Mouse (Mus musculus) embryo, embryonic 11.5 days (tissue): ENCODE data around the gene Foxa1.

Source experiments
- DNase-seq: peaks from one replicate; pipeline ENCODE4 v3.0.0-alpha.2; 2012; ENCODE audit warnings: low read depth, low spot score

The Foxa1 gene

DNA sequence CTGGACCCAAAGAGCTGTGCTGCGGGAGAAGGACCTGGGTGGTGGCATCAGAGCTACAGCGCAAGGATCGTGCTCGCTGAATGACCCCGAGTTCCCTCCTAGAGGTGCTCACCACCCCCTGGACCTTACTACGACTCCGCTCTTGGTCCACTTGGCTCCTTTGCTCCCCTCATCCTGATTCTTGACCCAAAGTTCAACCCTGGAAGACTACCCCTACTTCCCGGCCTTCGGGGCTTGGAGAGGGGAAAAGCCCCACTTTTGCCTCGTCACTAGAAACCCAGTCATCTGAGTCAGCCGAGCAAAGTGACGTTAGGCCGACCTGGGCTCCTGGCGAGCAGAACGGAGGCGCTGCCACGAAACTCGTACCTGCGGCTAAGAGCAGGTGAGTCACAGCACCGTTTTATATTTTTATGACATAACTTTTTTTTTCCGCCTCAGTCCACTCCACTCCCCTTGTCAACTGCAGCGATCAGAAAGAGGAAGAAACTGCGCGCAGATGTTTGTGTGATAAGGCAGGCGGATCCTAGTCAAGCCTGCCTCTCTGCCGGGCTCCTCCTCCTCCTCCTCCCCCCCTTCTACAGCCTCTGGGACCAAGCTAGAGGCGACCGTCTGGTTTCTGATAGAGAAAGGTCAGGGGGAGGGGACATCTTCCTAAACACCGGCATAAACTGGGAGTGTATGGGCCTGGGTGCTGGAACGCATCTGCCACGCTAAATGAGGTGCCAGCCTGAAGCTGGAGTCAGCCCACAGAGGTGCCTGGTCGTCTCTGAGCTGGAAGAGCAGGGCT is at the start of gene Foxa1:
Foxa1 (minus strand) TSS at position 502 of the 787 bp plus-strand sequence.
- no peak for DNase-seq

DNA sequence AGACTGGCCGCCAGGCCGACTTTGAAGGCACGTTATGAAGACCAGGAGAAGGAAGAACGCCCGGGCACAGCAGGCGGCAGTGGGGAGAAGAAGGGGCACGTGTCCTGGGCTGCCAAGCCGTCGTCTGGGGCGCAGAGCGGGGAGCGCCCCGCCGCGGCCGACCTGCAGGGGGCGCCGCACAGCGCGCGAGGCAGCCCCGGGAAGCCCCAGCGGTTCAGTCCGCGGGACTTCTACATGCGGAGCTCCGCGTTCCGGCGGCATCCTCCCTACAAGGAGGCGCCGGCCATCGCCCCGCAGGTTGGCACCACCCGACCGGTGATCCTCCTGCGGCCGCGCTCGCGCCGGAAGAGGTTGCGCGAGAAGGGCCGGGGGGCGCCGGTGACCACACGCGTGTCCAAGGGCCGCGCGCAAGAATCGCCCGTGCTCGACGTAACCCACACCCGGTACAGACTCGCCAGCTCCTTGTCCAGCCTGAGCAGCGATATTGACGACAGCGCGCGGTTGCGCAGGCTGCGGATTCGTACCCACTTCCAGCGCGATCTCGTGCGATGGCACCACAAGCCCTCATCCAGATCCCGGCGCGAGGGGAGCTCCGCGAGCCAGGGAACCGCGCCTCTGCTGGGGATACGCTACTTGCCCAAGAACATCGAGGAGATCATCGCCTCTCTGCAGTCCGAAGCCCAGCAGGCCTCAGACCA is 29.4 kb upstream of the Foxa1 start:
- DNase-seq: peak; percentile 51

DNA sequence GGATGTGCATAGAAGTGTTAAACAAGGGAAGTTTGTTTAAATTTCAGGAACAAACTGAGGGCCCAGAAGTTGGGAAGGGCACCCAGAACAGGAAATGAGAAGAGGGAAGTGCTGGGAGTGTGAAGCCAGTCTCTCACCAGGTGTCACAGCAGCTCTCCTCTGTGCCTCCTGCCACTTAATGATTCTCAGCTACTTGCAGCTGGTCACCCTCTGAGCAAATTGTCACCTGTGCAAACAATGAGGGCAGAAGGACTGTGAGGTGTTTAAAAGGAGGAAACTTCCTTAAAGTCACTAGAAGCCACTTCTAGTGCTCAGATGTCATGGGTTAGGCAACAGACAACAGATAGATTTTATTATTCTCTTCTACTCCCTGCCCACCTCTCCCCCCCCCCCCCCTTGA is 25.7 kb upstream of the Foxa1 start:
- DNase-seq: no peak

DNA sequence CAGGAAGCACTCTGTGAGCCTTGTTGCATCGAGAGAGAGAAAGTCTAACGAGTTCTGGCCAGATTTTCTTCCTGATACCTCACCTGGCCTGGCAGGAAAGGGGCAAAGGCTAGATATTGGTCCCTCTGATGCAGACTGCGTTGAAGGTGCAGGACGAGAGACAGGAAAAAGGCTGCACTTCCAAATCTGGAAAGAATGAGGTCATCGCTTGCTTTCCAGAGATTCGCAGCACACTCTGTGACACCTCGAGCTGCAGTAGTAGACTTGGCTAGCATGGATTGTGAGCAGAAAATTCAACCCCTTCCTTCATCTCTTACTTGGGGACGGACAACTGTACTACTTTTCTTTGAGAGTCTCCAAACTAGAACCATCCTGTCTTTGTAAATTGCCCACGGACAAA is 25.1 kb upstream of the Foxa1 start:
- DNase-seq: no peak

DNA sequence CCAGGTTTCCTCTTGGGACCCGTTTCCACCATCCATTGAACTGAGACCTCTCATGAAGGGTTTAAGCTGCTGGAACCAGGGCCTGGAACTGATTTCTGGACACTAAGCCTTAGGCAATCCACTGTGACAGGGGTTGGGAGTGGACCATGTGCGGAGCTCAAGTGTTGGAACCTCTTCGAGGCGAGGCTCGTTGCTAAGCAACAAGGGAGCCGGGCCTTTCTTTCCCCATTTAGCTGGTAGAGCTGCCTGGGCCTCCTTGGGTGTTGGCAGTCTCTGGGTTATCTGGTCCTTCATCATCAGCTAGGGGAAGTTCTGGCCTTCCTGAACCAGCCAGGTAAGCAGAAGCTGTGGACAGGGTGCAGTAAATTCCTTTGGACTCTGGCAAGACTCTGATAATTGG is 17.2 kb upstream of the Foxa1 start, which contains the start of gene Ttc6:
Ttc6 (plus strand) TSS at position 205 of the 400 bp plus-strand sequence.
- DNase-seq: no peak

DNA sequence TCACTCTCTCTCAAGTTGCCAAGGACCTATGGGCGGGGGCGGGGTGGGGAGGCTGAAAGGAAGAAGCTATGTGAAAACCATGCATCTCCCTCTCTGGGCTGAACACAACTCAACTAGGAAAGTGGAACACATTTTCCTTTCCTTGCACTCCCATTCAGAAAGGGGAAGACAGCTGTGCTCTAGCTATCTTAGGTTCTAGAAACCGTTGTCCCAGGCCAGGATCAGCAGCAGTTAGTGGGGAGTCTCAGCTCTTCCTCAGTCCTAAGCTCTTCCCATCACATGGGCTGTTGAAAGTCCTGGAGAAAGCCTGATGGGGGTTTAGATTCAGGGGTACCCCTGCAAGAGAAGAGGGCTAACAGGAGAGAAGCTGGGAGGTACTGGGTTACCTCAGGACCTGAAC is 7.4 kb upstream of the Foxa1 start:
- DNase-seq: no peak

DNA sequence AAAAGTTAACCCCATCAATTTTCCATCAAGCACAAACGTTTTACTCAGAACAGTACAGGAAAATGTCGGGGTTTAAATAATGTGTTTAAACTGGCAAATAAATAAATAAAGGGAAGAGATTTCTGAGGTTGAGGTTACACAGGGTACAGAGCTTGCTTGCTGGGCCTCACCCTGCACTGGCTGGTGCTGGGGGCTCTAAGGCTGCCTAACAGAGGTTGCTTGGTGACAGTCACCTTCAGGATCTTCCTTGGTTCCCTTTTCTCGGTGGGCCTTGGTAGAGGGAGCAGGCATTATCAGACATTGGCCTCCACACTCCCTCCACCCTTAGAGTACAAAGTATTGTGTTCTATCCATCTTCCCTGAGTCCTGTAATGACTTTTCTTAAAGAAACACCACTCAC is 5.6 kb upstream of the Foxa1 start:
- DNase-seq: no peak

DNA sequence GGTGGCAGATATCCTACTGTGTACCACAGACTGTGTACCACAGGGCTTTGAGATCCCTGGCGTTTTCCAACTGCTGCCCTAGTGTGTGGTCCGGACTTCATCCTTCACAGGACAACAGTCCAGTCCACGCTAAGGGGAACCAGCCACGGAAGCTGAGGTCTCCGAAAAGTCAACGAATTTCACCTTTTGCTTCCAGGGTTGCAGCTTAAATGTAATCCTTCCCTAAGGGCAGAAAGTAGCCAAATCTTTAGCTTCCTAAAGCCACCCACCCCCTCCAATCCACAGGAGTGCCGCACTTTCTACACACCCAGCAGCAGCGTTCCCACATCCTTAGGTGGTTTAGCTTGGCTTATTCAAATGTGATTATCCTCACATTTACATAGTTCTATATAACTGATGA is 4.2 kb upstream of the Foxa1 start:
- no peak for DNase-seq

DNA sequence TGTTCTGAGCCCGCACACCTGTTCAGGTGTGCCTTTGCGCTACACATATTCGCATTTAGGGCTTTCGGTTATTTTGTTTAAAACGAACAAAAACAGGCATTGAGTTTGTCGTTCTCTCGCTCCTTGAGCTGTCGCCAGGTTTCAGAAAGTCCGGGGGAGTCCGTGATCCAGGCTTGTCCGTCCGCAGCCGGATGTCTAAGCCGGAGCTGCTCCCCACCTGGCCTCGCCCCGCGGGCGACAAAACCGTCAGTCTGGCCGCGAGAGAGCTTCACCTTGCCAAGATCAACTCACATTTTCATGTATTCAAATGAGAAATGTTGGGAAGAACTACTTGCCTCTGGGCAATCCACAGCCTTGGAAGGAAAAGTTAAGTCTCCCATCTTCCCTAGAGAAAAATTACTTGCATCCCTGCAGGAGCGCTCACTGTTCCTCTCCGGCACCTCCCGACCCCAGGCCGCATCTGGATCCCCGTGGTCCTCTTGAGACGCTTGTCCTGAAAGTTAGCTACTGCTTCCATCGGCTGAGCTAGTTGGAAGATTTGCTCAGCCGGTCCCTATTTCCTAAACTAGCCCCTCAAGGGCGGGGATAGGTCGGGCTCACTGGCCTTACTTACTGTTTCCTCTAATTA is 3.6 kb upstream of the Foxa1 start:
- DNase-seq: no peak

DNA sequence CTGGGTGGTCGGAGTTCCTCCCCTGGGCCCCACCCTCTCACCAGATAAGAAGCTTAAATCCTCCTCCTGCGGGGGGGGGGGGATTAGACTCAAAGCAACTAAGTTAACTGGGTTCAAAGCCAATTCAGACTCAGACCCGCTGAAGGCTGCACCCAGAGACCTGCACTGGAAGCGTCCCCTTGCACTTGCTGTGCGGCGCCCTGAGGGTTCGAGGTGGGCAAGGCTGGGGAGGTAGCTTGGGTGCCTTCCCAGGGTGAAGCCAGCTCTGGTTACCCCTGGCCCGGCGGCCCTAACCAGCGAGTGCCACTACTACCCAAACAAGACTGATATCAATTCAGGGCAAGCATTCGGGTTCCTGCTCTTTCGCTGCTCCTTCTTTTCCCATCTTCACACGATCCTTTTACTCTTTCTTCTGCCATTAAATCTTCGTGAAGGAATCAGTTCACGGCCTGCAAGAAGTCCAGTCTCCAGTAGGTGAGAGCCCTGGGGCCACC is 3.0 kb upstream of the Foxa1 start:
- DNase-seq: no peak

DNA sequence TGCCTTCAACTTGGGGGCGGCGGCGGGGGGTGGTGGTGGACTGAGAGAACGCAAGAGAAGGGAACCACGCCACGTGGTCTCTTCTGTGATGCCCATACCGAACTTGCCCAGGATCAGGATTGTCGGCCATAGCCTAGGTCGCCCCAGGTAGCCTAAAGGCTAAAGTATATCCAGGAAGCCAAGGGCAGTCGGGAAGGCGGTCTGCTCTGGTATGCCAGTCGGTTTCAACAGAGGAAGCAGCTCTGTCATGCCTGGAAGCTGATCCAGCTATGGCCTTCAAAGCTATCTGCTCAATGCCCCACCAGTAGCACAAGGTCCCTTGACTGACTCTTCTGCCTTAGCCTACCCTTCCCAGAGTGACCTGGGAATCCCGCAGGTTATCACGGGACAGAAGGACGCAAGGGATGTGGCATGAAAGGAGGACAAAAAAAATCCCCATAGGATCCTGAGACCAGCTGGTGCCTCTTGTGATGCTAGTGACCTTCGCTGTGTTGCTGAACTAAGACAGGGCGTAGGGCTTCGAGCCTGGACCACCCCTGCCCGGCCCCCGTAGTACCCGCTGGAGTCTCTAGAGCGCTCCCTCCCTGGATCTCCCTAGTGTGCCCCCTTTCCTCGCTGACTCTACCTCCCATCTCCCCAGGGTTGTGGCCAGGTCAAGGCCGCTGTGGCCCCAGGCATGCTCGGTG is 2.4 kb upstream of the Foxa1 start:
- no peak for DNase-seq

DNA sequence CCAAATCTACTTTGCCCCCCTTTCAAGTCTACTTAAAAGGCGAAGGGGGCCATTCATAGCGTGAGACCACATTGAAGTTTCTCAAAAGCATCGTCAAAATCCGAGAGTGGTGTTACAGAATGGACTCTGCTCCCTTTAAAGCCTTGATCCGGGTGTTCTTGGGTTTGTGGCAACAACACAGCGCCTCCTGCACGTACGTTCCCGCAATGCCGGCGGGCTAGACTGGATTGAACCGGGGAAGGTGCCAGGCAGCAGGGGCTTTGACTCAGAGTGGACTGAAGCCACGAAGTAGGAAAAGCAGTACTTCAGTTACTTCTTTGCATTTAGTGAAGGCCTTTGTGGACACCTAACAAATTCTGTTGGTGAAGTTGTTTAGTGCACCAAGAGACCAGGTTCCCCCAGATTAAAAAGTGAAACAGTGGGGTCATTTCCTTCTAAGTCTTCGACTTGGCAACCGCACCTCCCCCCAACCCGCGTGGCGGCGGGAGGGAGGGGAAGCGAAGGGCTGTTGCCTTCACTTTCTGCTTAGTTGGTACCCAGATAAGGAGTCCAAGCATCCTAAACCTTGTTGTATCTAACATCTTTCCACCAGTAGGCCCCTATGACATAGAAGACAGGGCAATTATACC is 1.8 kb upstream of the Foxa1 start:
- DNase-seq: no peak

DNA sequence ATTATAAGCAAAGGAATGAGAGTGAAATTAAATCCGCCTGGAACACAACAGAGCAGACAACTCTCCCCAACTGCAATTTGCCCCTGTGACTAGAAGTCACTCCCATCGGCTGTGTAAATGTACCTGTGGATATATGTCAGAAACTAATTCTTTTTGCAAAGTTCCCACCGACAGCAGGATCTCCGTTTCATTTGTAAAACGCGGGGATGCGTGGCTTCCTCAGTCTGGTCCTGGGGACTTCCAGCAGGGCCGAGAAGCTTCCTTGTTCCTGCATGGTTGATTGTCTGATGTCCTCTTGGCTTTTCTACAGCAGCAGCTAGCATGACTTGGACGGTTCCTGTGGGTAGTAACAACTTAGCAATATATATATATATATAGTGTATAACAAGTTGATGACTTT is 1.2 kb upstream of the Foxa1 start:
- DNase-seq: no peak

DNA sequence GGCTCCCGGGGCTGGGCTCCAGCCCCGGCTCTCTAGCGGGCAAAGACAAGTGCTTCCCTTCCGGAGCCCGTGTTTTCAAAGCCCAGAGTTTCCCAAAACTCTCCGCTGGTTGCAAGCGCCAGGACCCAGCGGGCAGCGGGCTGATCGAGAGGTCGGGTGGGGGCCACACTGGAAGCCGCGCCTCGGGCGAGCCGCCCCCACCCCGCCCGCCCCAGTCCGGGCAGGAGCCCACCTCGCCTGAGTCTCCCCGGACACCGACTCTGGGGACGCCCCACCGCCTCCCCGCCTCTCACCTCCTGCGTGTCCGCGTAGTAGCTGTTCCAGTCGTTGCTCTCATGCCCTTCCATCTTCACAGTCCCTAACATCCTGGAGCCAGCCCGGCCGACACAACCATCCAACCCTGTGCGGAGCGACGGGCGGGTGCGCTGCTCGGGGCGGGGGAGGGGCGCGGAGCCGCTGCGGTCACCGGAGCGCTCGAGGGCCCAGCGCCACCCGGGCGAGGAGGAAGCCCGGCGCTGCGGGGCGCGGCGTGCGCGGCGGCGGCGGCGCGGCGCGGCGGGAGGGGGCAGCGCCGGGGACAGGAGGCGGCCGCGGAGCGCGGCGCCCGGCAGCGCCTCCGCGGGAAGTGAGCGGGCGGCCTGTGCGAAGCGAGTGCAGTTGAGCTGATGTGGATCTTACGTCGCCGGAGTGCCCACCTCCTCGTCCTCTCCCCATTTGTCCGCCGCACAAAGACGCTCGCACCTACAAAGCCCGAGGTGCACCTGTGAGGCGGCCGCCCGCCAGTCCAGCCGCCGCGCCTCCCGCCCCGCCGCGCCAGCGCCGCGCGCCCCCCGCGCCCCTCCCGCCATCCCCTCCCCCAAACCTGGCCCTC is 1.1 kb downstream of the Foxa1 start:
- DNase-seq: no peak

DNA sequence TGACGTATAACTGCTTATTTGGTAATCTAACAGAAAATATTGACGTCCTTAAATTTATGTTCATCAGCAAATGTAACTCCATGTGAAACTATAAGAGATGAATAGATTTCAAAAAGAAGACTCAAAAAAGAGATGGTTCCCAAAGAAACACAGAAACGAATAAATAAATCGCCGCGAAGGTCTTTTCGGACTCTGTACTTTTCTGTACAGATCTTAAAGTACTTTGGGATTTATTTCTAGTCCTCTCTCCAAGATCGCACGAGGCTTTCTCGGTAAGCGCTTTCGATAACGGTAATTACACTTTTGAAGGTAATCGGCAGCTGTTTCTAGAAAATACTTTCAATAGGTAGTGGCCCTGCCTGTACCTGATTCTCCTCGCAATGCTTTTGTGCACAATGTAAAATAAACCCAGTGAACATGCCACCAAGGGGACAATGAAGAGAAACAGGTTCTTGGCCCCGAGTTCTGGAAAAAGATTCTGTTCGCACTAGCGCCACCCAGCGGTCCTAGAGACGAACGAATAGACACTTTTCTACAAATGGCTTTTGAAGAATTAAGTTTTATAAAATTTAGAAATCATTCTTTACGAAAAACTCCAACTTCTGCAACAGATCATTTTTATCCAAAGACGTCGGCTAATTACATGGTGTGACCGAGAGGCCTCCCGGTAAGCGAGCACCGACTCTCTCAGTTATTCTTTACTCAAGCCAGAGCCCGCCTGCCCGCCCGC is 1.9 kb downstream of the Foxa1 start:
- peak; percentile 67 for DNase-seq

DNA sequence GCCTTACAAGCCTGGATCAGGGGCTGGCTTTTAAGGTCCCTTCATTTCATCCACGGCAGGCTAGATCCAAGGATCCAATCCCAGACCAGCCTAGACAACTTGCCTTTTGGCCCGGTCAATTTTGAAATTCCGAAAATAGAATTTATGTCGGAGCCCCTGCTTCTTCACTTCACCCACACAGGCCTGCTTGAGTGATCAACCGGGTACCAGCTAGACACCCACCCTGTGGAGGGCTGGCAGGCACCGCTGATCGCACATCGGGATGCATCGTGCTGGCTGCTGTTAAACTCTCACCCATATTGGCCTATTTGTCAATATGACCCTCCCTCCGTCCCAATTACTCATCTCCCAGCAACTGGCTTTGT is 3.1 kb downstream of the Foxa1 start:
- DNase-seq: no peak

DNA sequence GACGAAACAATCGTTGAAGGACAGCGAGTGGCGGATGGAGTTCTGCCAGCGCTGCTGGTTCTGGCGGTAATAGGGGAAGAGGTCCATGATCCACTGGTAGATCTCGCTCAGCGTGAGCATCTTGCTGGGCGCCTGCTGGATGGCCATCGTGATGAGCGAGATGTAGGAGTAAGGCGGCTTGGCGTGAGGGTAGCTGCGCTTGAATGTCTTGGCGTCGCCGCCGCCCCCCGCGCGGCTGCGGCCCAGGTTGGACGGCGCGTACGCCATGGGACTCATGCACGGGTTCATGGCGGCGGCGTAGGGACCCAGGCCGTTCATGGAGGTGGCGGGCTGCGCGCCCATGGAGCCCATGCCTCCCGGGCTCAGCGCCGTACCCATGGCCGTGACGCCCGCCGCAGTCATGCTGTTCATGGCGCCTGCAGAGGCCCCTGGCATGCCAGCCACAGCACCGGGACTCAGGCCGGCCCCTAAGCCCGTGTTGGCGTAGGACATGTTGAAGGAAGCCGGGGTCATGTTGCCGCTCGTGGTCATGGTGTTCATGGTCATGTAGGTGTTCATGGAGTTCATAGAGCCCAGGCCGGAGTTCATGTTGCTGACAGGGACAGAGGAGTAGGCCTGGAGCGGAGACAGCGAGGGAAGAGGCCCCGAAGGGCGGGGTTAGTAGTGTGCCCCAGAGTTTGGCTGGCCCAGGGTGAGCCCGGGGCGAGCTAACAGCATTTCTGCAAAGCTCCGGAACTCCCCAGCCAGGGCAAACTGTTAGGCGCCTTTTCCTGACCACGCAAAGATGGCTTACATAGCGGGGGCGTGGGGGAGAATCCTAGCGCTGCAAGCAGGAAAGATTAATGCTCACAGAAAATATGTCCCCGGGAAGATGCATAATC is 3.7 kb downstream of the Foxa1 start:
- no peak for DNase-seq

DNA sequence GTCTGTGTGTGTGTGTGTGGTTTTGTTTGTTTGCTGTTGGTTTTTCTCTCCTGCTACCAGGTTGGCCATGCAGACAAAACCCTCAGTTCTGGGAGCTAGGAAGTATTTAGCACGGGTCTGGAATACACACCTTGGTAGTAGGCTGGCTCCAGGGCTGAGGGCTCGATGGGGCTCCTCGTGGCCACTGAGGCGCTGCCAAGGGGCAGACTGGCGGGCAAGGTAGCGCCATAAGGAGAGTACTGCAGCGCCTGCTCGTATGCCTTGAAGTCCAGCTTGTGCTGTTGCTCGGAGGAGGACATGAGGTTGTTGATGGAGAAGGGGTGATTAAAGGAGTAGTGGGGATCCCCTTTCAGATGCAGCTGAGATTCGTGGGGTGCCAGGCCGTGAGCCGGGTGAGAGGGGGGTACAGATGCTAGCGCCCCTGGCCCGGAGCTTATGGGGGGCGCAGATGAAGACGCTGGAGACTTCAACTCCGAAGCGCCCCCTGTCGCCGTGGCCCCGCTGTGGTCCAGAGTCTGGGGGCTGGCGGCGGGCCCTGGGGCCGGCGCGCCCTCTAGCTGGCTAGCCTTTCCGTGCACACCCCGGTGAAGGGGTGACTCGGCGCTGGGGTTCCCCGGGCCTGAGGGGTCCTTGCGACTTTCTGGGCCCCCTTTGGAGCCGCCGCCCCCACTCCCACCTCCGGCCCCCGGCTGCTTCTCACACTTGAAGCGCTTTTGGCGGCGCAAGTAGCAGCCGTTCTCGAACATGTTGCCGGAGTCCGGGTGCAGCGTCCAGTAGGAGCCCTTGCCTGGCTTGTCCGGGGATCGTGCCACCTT is 4.6 kb downstream of the Foxa1 start:
- DNase-seq: no peak
